Mouse (Mus musculus): Measurements from ENCODE around the gene Ttc23. TPM values are rescaled to one million over a fixed set of nuclear protein-coding genes. Genes with fewer than 3 reads are reported as not detected.

The Ttc23 gene
- polyA plus RNA-seq, 1 experiment from 2014 or later = 5.2 TPM

- WGBS (ENCODE audit: insufficient replicate concordance) = 50% methylated on average over 2 of the region's 2 CpGs
- H3K4me3 ChIP-seq (replicated peaks) = no peak overlapping the region
- H3K9ac ChIP-seq = no peak overlapping the region
- ATAC-seq (ENCODE audit: insufficient read depth) = no peak
- no peaks in the 10 kb centered on the region for H3K9me3 ChIP-seq (replicated peaks)
- no peaks in the 10 kb centered on the region for H3K27me3 ChIP-seq
- H3K27ac ChIP-seq (replicated peaks) = no peak overlapping the region
- H3K4me1 ChIP-seq (replicated peaks) = no peaks in the 10 kb centered on the region
- no peaks in the 10 kb centered on the region for H3K36me3 ChIP-seq (replicated peaks)
- no peak overlapping the region for H3K4me2 ChIP-seq
These were observed 75.0 kb downstream of the Ttc23 start for GRCm38 (mm10) chr7:67722163-67722562.

- H3K27me3 ChIP-seq = no peaks in the 10 kb centered on the region
- no peaks in the 10 kb centered on the region for H3K9me3 ChIP-seq (replicated peaks)
- no peak overlapping the region for H3K27ac ChIP-seq (replicated peaks)
- H3K4me2 ChIP-seq = no peak overlapping the region
- H3K4me1 ChIP-seq (replicated peaks) = no peaks in the 10 kb centered on the region
- WGBS (ENCODE audit: insufficient replicate concordance) = 58% methylated on average over 4 of the region's 4 CpGs
- H3K4me3 ChIP-seq (replicated peaks) = no peak overlapping the region
- no peak overlapping the region for H3K9ac ChIP-seq
- no peaks in the 10 kb centered on the region for H3K36me3 ChIP-seq (replicated peaks)
- no peak for ATAC-seq (ENCODE audit: insufficient read depth)
These were observed 77.3 kb downstream of the Ttc23 start for GRCm38 (mm10) chr7:67724536-67724935.

DNA sequence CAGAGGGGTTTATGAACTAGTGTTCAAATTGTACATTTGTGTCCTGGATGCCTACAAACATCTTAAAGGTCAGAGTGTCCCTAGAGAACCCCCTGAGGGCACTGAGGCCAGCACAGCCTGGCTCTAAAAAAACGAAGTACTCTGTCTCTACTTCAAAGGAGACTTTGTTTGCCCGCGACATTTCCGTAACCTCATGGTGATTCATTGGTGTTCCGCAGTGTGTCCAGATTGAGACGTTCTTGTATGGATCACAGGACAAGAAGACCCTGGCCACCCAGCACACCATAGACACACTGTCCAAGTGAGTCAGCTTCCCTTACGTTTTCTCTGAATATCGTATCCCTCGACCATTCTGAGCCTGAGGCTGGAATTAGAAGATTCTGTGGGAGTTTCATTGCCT is 77.8 kb downstream of the Ttc23 start:
- Histone ChIP-seq H3K4me2 (no peak overlapping the region), H3K4me1 (replicated peaks) (no peaks in the 10 kb centered on the region), H3K9ac (no peak overlapping the region), H3K36me3 (replicated peaks) (no peaks in the 10 kb centered on the region), H3K9me3 (replicated peaks) (no peaks in the 10 kb centered on the region), H3K27ac (replicated peaks) (no peak overlapping the region), H3K4me3 (replicated peaks) (no peak overlapping the region), H3K27me3 (no peaks in the 10 kb centered on the region)
- ATAC-seq (ENCODE audit: insufficient read depth) = no peak
- 77% methylated on average over 9 of the region's 9 CpGs for WGBS (ENCODE audit: insufficient replicate concordance)

GRCm38 (mm10) chr7:67728203-67728602 is 81.0 kb downstream of the Ttc23 start:
- ATAC-seq (ENCODE audit: insufficient read depth) = no peak
- Histone ChIP-seq H3K9me3 (replicated peaks) (no peaks in the 10 kb centered on the region), H3K9ac (no peak overlapping the region), H3K4me3 (replicated peaks) (no peak overlapping the region), H3K36me3 (replicated peaks) (no peaks in the 10 kb centered on the region), H3K4me1 (replicated peaks) (no peaks in the 10 kb centered on the region), H3K27ac (replicated peaks) (no peak overlapping the region), H3K27me3 (no peaks in the 10 kb centered on the region), H3K4me2 (no peak overlapping the region)
- 62% methylated on average over 4 of the region's 4 CpGs for whole genome bisulfite sequencing (ENCODE audit: insufficient replicate concordance)

GRCm38 (mm10) chr7:67728809-67729208 is 81.6 kb downstream of the Ttc23 start:
- no peak for ATAC-seq (ENCODE audit: insufficient read depth)
- WGBS (ENCODE audit: insufficient replicate concordance) = 59% methylated on average over 4 of the region's 4 CpGs
- H3K9me3 ChIP-seq (replicated peaks) = no peaks in the 10 kb centered on the region

GRCm38 (mm10) chr7:67730431-67731110 is 83.4 kb downstream of the Ttc23 start:
- no peak overlapping the region for H3K27ac ChIP-seq (replicated peaks)
- no peaks in the 10 kb centered on the region for H3K9me3 ChIP-seq (replicated peaks)
- H3K4me2 ChIP-seq = no peak overlapping the region
- no peak overlapping the region for H3K4me3 ChIP-seq (replicated peaks)
- no peak overlapping the region for H3K9ac ChIP-seq
- no peak for ATAC-seq (ENCODE audit: insufficient read depth)
- WGBS (ENCODE audit: insufficient replicate concordance) = 52% methylated on average over 5 of the region's 5 CpGs
- no peaks in the 10 kb centered on the region for H3K36me3 ChIP-seq (replicated peaks)
- no peaks in the 10 kb centered on the region for H3K27me3 ChIP-seq
- H3K4me1 ChIP-seq (replicated peaks) = no peaks in the 10 kb centered on the region

More at GRCm38 (mm10) chr7:67728809-67729208, 81.6 kb downstream of the Ttc23 start:
- no peak overlapping the region for H3K27ac ChIP-seq (replicated peaks)
- H3K9ac ChIP-seq = no peak overlapping the region
- no peak overlapping the region for H3K4me2 ChIP-seq
- no peak overlapping the region for H3K4me3 ChIP-seq (replicated peaks)
- H3K36me3 ChIP-seq (replicated peaks) = no peaks in the 10 kb centered on the region
- H3K27me3 ChIP-seq = no peaks in the 10 kb centered on the region
- no peaks in the 10 kb centered on the region for H3K4me1 ChIP-seq (replicated peaks)

DNA sequence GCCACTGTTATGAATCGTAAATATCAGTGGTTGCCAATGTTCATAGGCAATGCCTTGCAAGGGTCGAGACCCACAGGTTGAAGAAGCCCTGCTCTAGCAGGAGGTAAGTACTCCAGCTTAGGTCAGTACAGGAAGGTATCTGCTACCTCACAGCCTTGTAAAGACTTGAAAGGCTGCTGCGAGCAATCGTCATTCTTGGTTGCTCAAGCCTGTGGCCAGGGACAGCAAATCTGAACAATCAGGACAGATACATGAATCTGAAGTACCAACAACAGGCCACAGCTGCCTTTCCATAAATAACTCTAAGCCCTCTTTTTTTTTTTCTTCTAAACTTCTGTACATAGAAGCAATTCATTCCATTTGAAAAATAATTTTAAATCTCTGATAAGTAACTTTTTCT is 85.1 kb downstream of the Ttc23 start:
- no peak overlapping the region for H3K27ac ChIP-seq (replicated peaks)
- WGBS (ENCODE audit: insufficient replicate concordance) = 63% methylated on average over 4 of the region's 4 CpGs
- no peaks in the 10 kb centered on the region for H3K9me3 ChIP-seq (replicated peaks)
- H3K4me3 ChIP-seq (replicated peaks) = no peak overlapping the region
- H3K9ac ChIP-seq = no peak overlapping the region
- H3K36me3 ChIP-seq (replicated peaks) = no peaks in the 10 kb centered on the region
- no peak for ATAC-seq (ENCODE audit: insufficient read depth)
- H3K4me1 ChIP-seq (replicated peaks) = no peaks in the 10 kb centered on the region
- H3K4me2 ChIP-seq = no peak overlapping the region
- H3K27me3 ChIP-seq = no peaks in the 10 kb centered on the region

DNA sequence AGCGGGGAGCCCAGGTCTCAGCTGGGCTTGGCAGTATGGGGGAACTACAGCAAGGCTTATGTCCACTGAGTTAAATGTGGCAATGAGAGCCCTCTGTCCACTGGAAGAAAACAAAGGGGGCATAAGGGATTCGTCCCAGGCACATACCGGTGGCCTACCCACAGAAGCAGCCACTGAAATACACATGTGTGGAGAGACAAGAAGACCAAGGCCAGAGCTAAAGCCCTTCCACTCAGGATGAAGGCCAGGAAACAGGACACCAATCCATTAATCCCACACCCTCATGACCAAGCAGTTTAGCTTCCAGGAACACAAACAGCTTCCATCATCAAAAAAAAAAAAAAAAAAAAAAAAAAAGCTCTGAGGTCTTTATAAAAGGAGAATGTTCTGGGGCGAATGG is 93.2 kb downstream of the Ttc23 start:
- no peak for ATAC-seq (ENCODE audit: insufficient read depth)
- WGBS (ENCODE audit: insufficient replicate concordance) = 72% methylated on average over 4 of the region's 4 CpGs
- peaks cover 3% of the 10 kb centered on the region; the same call in 1 of the 2 replicates for H3K4me1 ChIP-seq (replicated peaks)

GRCm38 (mm10) chr7:67740796-67741195 is 93.6 kb downstream of the Ttc23 start:
- Histone ChIP-seq H3K9ac (no peak overlapping the region), H3K9me3 (replicated peaks) (no peaks in the 10 kb centered on the region), H3K36me3 (replicated peaks) (no peaks in the 10 kb centered on the region), H3K4me1 (replicated peaks) (peaks cover 3% of the 10 kb centered on the region; the same call in 1 of the 2 replicates), H3K4me3 (replicated peaks) (no peak overlapping the region), H3K4me2 (no peak overlapping the region), H3K27ac (replicated peaks) (no peak overlapping the region), H3K27me3 (no peaks in the 10 kb centered on the region)
- no peak for ATAC-seq (ENCODE audit: insufficient read depth)
- 63% methylated on average over 5 of the region's 5 CpGs for WGBS (ENCODE audit: insufficient replicate concordance)

More for the DNA sequence above, 93.2 kb downstream of the Ttc23 start:
- H3K9me3 ChIP-seq (replicated peaks) = no peaks in the 10 kb centered on the region
- no peak overlapping the region for H3K9ac ChIP-seq
- no peak overlapping the region for H3K4me2 ChIP-seq
- H3K4me3 ChIP-seq (replicated peaks) = no peak overlapping the region
- H3K27me3 ChIP-seq = no peaks in the 10 kb centered on the region
- H3K27ac ChIP-seq (replicated peaks) = no peak overlapping the region
- no peaks in the 10 kb centered on the region for H3K36me3 ChIP-seq (replicated peaks)

DNA sequence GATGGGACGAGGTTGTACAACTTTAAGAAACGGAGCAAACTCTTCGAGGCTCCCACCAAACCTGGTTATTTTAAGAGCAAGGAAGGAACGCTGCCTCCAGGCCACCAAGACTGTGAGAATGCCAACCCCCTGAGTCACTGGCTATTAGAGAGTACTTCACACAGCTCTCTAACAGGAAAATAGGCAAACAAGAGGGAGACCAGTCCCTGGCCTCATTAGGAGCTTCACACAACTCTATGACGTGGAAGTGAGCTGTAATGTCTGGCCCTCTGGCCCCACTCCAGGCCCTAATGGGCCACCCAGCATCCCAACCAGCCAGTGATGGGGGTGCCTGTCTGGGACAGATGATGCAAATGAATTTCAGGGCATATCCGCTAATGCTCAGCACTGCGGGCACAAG is 94.5 kb downstream of the Ttc23 start:
- H3K4me2 ChIP-seq = no peak overlapping the region
- no peak overlapping the region for H3K4me3 ChIP-seq (replicated peaks)
- H3K9me3 ChIP-seq (replicated peaks) = no peaks in the 10 kb centered on the region
- H3K27ac ChIP-seq (replicated peaks) = no peak overlapping the region
- 62% methylated on average over 7 of the region's 7 CpGs for WGBS (ENCODE audit: insufficient replicate concordance)
- H3K27me3 ChIP-seq = no peaks in the 10 kb centered on the region
- no peak overlapping the region for H3K9ac ChIP-seq
- no peak for ATAC-seq (ENCODE audit: insufficient read depth)
- no peaks in the 10 kb centered on the region for H3K36me3 ChIP-seq (replicated peaks)
- peaks cover 3% of the 10 kb centered on the region; the same call in 1 of the 2 replicates for H3K4me1 ChIP-seq (replicated peaks)

DNA sequence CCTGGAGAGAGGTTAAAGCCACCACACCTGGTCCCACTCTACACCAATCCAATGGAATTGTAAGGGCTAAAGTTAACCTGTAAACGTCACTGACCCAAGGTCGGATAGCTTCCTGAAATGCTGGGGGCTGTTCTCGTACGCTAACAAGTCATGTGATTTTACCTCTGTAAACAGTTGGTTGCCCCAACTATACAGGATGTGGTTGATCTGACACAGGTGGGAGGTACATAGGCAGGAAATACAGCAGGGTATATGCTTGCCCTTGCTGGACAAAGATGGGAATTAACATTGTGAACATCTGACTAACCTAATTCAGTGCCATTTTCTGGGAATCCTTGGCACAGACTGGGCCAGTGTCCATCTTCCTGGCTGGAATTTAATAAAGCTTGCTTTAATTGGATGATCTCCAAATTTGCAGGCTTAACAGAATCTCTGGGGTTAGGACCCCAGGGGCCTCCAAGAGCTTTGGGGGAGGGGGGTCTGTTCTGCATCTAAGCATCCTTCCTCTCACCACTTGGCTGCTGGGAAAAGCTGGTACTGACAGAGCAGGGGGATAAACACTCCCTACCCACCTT is 100.6 kb downstream of the Ttc23 start:
- Histone ChIP-seq H3K4me2 (no peak overlapping the region), H3K9ac (no peak overlapping the region), H3K27me3 (peaks cover 2% of the 10 kb centered on the region; the same call in 1 of the 2 replicates), H3K27ac (replicated peaks) (no peak overlapping the region), H3K4me3 (replicated peaks) (no peak overlapping the region), H3K36me3 (replicated peaks) (no peaks in the 10 kb centered on the region), H3K4me1 (replicated peaks) (peaks cover 3% of the 10 kb centered on the region; the same call in 1 of the 2 replicates), H3K9me3 (replicated peaks) (no peaks in the 10 kb centered on the region)
- ATAC-seq (ENCODE audit: insufficient read depth) = no peak
- 53% methylated on average over 4 of the region's 4 CpGs for WGBS (ENCODE audit: insufficient replicate concordance)
